Mouse (Mus musculus) myocyte (in vitro differentiated cells): ENCODE measurements at regions not wholly inside any gene's neighbourhood (a gene's known extent, or its start where the extent isn't known, plus 50 kb on each side); places are given as distances from the start of the nearest gene placed in this dataset.

Experiments
- MAX ChIP-seq: IDR thresholded peaks from one replicate; pipeline ENCODE4 v1.6.1; 2011; ENCODE audit warnings: low read depth, mild to moderate bottlenecking, control low read depth
- POLR2A ChIP-seq: IDR thresholded peaks from one replicate; pipeline ENCODE4 v1.6.1; 2011; ENCODE audit warnings: low read depth, mild to moderate bottlenecking, control low read depth, moderate library complexity; ENCODE audit not compliant: insufficient read length

DNA sequence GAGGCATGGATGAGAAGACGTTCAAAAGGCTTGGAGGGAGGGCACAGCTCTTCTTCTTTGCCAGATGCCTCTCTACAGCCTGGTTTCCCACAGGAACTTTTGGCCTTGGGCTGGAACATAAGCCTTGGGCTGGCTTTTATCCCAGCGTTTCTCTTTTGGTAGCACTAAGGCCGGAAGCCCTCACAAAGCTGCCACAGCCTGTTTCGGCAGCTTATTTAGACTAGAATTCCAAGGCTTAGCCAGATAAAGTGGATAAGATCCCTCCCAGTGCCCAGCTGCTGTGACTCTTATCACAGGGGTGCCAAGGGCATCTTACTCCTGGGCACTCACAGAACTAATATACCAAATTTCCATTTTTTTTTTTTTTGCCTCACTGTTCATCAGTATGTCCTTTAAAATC, 404.4 kb downstream of the Fut8 start:
- TF ChIP-seq POLR2A (no peak), MAX (no peak)
